ENCODE assay signal across 8 mouse cellular contexts in the genomic region with DNA sequence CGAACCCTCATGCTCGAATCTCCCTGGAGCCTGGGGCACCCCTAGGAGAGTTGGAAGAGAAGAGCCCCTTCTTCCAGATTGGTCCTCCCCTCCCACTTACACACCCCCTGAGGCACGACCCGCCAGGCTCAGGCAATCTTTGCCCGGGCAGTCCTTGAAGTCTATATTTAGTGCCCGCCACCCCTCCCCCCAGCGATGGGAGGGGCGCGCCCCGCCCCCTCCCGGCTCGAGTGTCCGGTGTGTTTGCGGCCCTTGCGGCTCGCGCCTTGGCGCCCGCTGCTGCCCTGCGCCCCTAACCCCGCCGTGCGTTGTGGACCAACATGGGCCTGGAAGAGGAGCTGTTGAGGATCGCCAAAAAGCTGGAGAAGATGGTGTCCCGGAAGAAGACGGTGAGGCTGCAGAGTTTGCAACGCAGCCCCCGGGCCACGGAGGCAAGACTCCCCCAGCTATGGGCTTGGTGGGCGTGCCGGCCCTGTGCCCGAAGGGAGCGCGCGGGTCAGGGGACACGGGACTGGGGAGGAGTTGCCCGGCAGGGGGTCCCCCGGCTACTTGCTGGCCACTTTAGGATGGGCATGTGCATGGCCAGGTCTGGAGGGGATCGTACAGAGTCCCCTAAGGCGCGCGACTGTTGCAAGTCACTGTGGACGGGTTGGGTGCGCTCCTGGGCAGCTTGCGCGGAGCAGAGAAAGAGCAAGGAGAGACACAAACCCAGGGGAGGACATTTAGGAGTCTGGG. TPM values are rescaled to one million over a fixed set of nuclear protein-coding genes. Genes with fewer than 3 reads are reported as not detected.
DNase-seq lines count a peak whose midpoint lies in the region; ATAC-seq and TF ChIP-seq lines count a peak whose summit lies in the region.

A gene (plus strand): TSS at position 1 of the 735 bp plus-strand sequence.

- peak within 1 kb of the TSS; percentile 50 for H3K4me3 ChIP-seq in erythroblast, embryonic 14.5 days (replicated peaks)
- peak within 1 kb of the TSS; percentile 65 for H3K4me3 ChIP-seq in embryonic facial prominence, embryonic 10.5 days
- peak within 1 kb of the TSS; percentile 65 for H3K4me3 ChIP-seq in heart, embryonic 12.5 days
- peak within 1 kb of the TSS; percentile 53 for H3K4me3 ChIP-seq in kidney, embryonic 16.5 days (ENCODE audit: low read length)
- H3K4me3 ChIP-seq in testis, adult 2 months (ENCODE audit: control insufficient read depth, low read depth, low read length): peak within 1 kb of the TSS; percentile 77

- no peak for ATAC-seq in erythroblast, adult 5-6 weeks (replicated peaks; ENCODE audit: low FRiP score, poor library complexity, severe bottlenecking)
- peak; percentile 61 for ATAC-seq in heart, embryonic 12.5 days (ENCODE audit: insufficient number of reproducible peaks, low FRiP score)
- ATAC-seq in kidney, embryonic 16.5 days (ENCODE audit: low FRiP score, low TSS enrichment): peak; percentile 44

- TF ChIP-seq POLR2A in testis, adult 2 months (IDR thresholded peaks at IDR 0.05; ENCODE audit: control insufficient read depth, low read depth, low read length): no peak

- no peaks in the 10 kb centered on the region; the same call in 1 of the 2 replicates for H3K36me3 ChIP-seq in erythroblast, embryonic 14.5 days (ENCODE audit: control insufficient read depth)
- H3K36me3 ChIP-seq in embryonic facial prominence, embryonic 10.5 days (replicated peaks): no peaks in the 10 kb centered on the region
- H3K36me3 ChIP-seq in heart, embryonic 12.5 days: no peaks in the 10 kb centered on the region
- no peaks in the 10 kb centered on the region for H3K36me3 ChIP-seq in kidney, embryonic 16.5 days (ENCODE audit: insufficient read depth, low read length)
- H3K36me3 ChIP-seq in testis, adult 2 months (ENCODE audit: control insufficient read depth, insufficient read depth, low read length): no peaks in the 10 kb centered on the region

- peak within 1 kb of the TSS; percentile 26 for H3K27ac ChIP-seq in embryonic facial prominence, embryonic 10.5 days (replicated peaks)
- peak within 1 kb of the TSS; percentile 70 for H3K27ac ChIP-seq in heart, embryonic 12.5 days (ENCODE audit: poor library complexity, severe bottlenecking)
- H3K27ac ChIP-seq in kidney, embryonic 16.5 days (ENCODE audit: low read length): no peak within 1 kb of the TSS
- H3K27ac ChIP-seq in testis, adult 2 months (ENCODE audit: control insufficient read depth, insufficient read depth, low read depth, low read length): no peak within 1 kb of the TSS

- DNase-seq in embryonic facial prominence, embryonic 10.5 days (ENCODE audit: low spot score): peak; percentile 67
- peak; percentile 59 for DNase-seq in lung, postnatal 14 days
- DNase-seq in cerebellum, adult 9-10 months: no peak

- no peaks in the 10 kb centered on the region for H3K9me3 ChIP-seq in erythroblast, embryonic 14.5 days (ENCODE audit: control insufficient read depth, low read length)
- no peaks in the 10 kb centered on the region for H3K9me3 ChIP-seq in embryonic facial prominence, embryonic 10.5 days
- no peaks in the 10 kb centered on the region for H3K9me3 ChIP-seq in heart, embryonic 12.5 days (replicated peaks)
- no peaks in the 10 kb centered on the region for H3K9me3 ChIP-seq in kidney, embryonic 16.5 days (ENCODE audit: low read length)

- H3K27me3 ChIP-seq in erythroblast, embryonic 14.5 days (ENCODE audit: control insufficient read depth): peaks cover 82% of the 10 kb centered on the region
- peaks cover 99% of the 10 kb centered on the region for H3K27me3 ChIP-seq in embryonic facial prominence, embryonic 10.5 days (replicated peaks; ENCODE audit: low read depth, poor library complexity, severe bottlenecking)
- H3K27me3 ChIP-seq in heart, embryonic 12.5 days (replicated peaks): peaks cover 58% of the 10 kb centered on the region
- peaks cover 58% of the 10 kb centered on the region for H3K27me3 ChIP-seq in kidney, embryonic 16.5 days (ENCODE audit: insufficient read depth, low read length)
- H3K27me3 ChIP-seq in testis, adult 2 months (ENCODE audit: control insufficient read depth, insufficient read depth, low read length): no peaks in the 10 kb centered on the region; the same call in 1 of the 2 replicates

- WGBS in embryonic facial prominence, embryonic 10.5 days: under 1% methylated on average over 46 of the region's 46 CpGs
- WGBS in heart, embryonic 12.5 days: under 1% methylated on average over 46 of the region's 46 CpGs
- WGBS in kidney, embryonic 16.5 days: under 1% methylated on average over 46 of the region's 46 CpGs

- peak within 1 kb of the TSS; percentile 74 for H3K9ac ChIP-seq in heart, embryonic 12.5 days
- peak within 1 kb of the TSS; percentile 54 for H3K9ac ChIP-seq in kidney, embryonic 16.5 days (replicated peaks; ENCODE audit: low read length)

- peak within 1 kb of the TSS; percentile 81 for H3K4me2 ChIP-seq in heart, embryonic 12.5 days
- peak within 1 kb of the TSS; percentile 86 for H3K4me2 ChIP-seq in kidney, embryonic 16.5 days (replicated peaks; ENCODE audit: low read depth, low read length)

- TF ChIP-seq CTCF in testis, adult 2 months (IDR thresholded peaks at IDR 0.05; ENCODE audit: control insufficient read depth, insufficient read depth, insufficient replicate concordance, low read depth, low read length): no peak

- H3K4me1 ChIP-seq in erythroblast, embryonic 14.5 days (ENCODE audit: control insufficient read depth): no peaks in the 10 kb centered on the region
- H3K4me1 ChIP-seq in embryonic facial prominence, embryonic 10.5 days: peaks cover 38% of the 10 kb centered on the region
- H3K4me1 ChIP-seq in heart, embryonic 12.5 days (replicated peaks): peaks cover 37% of the 10 kb centered on the region
- H3K4me1 ChIP-seq in kidney, embryonic 16.5 days (ENCODE audit: insufficient read depth, low read length): peaks cover 32% of the 10 kb centered on the region
- peaks cover 20% of the 10 kb centered on the region for H3K4me1 ChIP-seq in testis, adult 2 months (ENCODE audit: control insufficient read depth, insufficient read depth, low read length)

RNA-seq across cellular contexts. Expression of the gene that starts here (rescaled TPM):
- not detected in 2 replicates for polyA plus RNA-seq in erythroblast, embryonic 14.5 days (2012)
- not detected in 2 replicates for total RNA-seq in erythroblast, adult 5-6 weeks (2015; ENCODE audit: low replicate concordance)
- not detected in 2 replicates for total RNA-seq in erythroblast, adult 5-6 weeks (2017; ENCODE audit: low replicate concordance)
- 0.83 and 0.97 TPM in 2 replicates for polyA plus RNA-seq in embryonic facial prominence, embryonic 10.5 days (2016; fragmentation: Nextera tagmentation; extraction: Ambion mirVana)
- polyA plus RNA-seq in heart, embryonic 12.5 days (2016; fragmentation: Nextera tagmentation; extraction: Ambion mirVana): 56.9 and 57.6 TPM in 2 replicates
- polyA plus RNA-seq in kidney, embryonic 16.5 days (2015; fragmentation: Nextera tagmentation; extraction: Ambion mirVana): 8.6 and 11.4 TPM in 2 replicates
- polyA plus RNA-seq in testis, adult 2 months (2012; rRNA removed): 0.49 and 0.54 TPM in 2 replicates

Comparison
In these comparisons a context has a peak if more than half of its experiments do, and no peak if none do; other contexts are left out.
1. Peak in DNase-seq, H3K4me3 ChIP-seq and H3K27ac ChIP-seq in embryonic facial prominence, embryonic 10.5 days; RNA of the gene not detected or under 1 TPM.